Mouse (Mus musculus) lung, postnatal 0 days (tissue): ENCODE data around the gene Prickle4. TPM values are rescaled to one million over a fixed set of nuclear protein-coding genes. Genes with fewer than 3 reads are reported as not detected.

ENCODE experiments used
- ATAC-seq: fragments of 200-750 bp; cut with Nextera tagmentation; 2 replicates; pipeline ENCODE4 v1.8.0; 2017; ENCODE audit warnings: moderate library complexity
- DNase-seq: peaks from one replicate; pipeline ENCODE4 v3.0.0-alpha.2; 2016; ENCODE audit warnings: low spot score
- H3K27ac ChIP-seq: fragments of 300-500 bp; sonication (generic); 2 replicates; pipeline ENCODE4 v1.5.1; 2014; ENCODE audit warnings: antibody characterized with exemption, mild to moderate bottlenecking, low read length, mixed read lengths
- H3K27me3 ChIP-seq: fragments of 300-500 bp; sonication (generic); replicated peaks from 2 replicates; pipeline ENCODE4 v1.6.1; 2014; ENCODE audit warnings: low read length, mixed read lengths; ENCODE audit not compliant: insufficient read depth
- H3K36me3 ChIP-seq: fragments of 300-500 bp; sonication (generic); 2 replicates; pipeline ENCODE4 v1.6.1; 2014; ENCODE audit warnings: low read length, mixed read lengths; ENCODE audit not compliant: insufficient read depth
- H3K4me1 ChIP-seq: fragments of 300-500 bp; sonication (generic); 2 replicates; pipeline ENCODE4 v1.6.1; 2014; ENCODE audit warnings: antibody characterized with exemption, low read depth, low read length, mixed read lengths; ENCODE audit not compliant: insufficient read depth
- H3K4me2 ChIP-seq: fragments of 300-500 bp; sonication (generic); replicated peaks from 2 replicates; pipeline ENCODE4 v1.6.1; 2014; ENCODE audit warnings: low read depth, mild to moderate bottlenecking, low read length, moderate library complexity, mixed read lengths
- H3K4me3 ChIP-seq: fragments of 300-500 bp; sonication (generic); 2 replicates; pipeline ENCODE4 v1.5.1; 2014; ENCODE audit warnings: low read depth, low read length
- H3K9ac ChIP-seq: fragments of 300-500 bp; sonication (generic); replicated peaks from 2 replicates; pipeline ENCODE4 v1.6.1; 2014; ENCODE audit warnings: low read depth, mild to moderate bottlenecking
- H3K9me3 ChIP-seq: fragments of 300-500 bp; sonication (generic); 2 replicates; pipeline ENCODE4 v1.6.1; 2016; ENCODE audit warnings: low read length, mixed read lengths
- CTCF ChIP-seq: IDR thresholded peaks from 2 replicates; pipeline ENCODE4 v1.5.1; 2016; ENCODE audit warnings: antibody characterized with exemption, mild to moderate bottlenecking
- EP300 ChIP-seq: IDR thresholded peaks from 2 replicates; pipeline ENCODE4 v1.6.1; 2016; ENCODE audit warnings: antibody characterized with exemption, mild to moderate bottlenecking, control low read depth
- WGBS: fragments of 180-500 bp; shearing (Covaris S2); extraction: QIAGEN DNeasy Blood & Tissue Kit; methylation state at CpG from one replicate; pipeline ENCODE4 v1.1.7; 2014; 5-methylcytosine and 5-hydroxymethylcytosine counted together
- polyA plus RNA-seq: library from polyadenylated mRNA; unstranded; fragments of >200 nt; fragmentation: Nextera tagmentation; extraction: Ambion mirVana; gene quantifications from 2 replicates; pipeline ENCODE4 v1.2.1, GENCODE M21; 2015

The Prickle4 gene
- polyA plus RNA-seq, 1 experiment from 2014 or later: 0.94 TPM

DNA sequence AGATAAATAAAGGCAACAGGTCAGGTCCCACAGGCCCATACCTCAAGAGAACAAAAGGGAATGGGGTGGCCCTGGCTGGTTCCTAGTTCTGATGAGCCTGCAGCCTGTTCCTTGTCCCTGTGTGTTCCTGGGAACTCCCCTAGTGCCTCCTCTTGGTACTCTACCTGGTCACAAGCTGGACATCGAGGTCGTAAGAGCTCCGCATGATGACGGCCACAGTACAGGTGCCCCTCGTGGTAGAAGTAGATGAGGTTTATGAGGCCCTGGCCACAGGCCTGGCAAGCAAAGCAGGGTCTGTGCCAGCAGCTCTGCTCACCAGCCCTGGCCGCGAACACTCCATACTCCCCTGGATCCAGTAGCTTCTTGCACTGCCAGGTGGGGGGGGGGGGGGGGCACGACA is 4.6 kb downstream of the Prickle4 start:
- Histone ChIP-seq H3K27me3 (no peaks in the 10 kb centered on the region), H3K4me3 (no peak overlapping the region), H3K36me3 (no peaks in the 10 kb centered on the region), H3K4me2 (no peak overlapping the region), H3K4me1 (peaks cover 8% of the 10 kb centered on the region; the same call in 1 of the 2 replicates), H3K27ac (no peak overlapping the region), H3K9me3 (no peaks in the 10 kb centered on the region), H3K9ac (no peak overlapping the region)
- ATAC-seq: no peak
- TF ChIP-seq CTCF (no peak), EP300 (no peak)
- DNase-seq: no peak
- 80% methylated on average over 8 of the region's 8 CpGs for WGBS

GRCm38 (mm10) chr17:47688608-47689575 is 5.6 kb downstream of the Prickle4 start, which contains the start of gene Frs3:
Gene Frs3, plus strand, starts transcription at chr17:47689030.
- TF ChIP-seq EP300 (no peak), CTCF (peak; percentile 24; the same call in 1 of the 2 replicates)
- 2% methylated on average over 51 of the region's 58 CpGs for WGBS
- H3K36me3 ChIP-seq: peaks cover 6% of the 10 kb centered on the region; the same call in 1 of the 2 replicates
- H3K4me2 ChIP-seq: peak within 1 kb of the TSS; percentile 99
- ATAC-seq (peak; percentile 59), DNase-seq (peak; percentile 75)
- H3K9ac ChIP-seq: peak within 1 kb of the TSS; percentile 78
- peak within 1 kb of the TSS; percentile 87 for H3K27ac ChIP-seq
- no peaks in the 10 kb centered on the region for H3K9me3 ChIP-seq
- H3K4me1 ChIP-seq: peaks cover 8% of the 10 kb centered on the region; the same call in 1 of the 2 replicates
- H3K27me3 ChIP-seq: no peaks in the 10 kb centered on the region
- H3K4me3 ChIP-seq: peak within 1 kb of the TSS; percentile 74

DNA sequence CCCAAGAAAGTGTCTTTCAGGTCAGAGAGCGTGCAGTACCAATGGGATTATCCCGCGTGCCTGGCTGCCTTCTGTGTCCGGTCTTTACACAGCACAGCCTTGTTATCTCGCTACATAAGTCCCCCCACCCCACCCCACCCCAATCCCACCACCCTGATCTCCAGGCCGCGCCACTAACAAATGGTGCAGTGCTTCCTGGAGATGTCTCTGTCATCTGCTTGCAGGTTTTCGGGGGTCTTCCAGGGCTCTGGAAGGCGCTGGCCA is 6.3 kb downstream of the Prickle4 start, which contains the start of gene Tomm6:
Gene Tomm6 (minus strand): TSS at position 43 of the 264 bp plus-strand sequence.
- DNase-seq (no peak), ATAC-seq (no peak)
- peaks cover 7% of the 10 kb centered on the region; the same call in 1 of the 2 replicates for H3K36me3 ChIP-seq
- H3K27ac ChIP-seq: peak within 1 kb of the TSS; percentile 87
- peak within 1 kb of the TSS; percentile 74 for H3K4me3 ChIP-seq
- H3K9ac ChIP-seq: peak within 1 kb of the TSS; percentile 78
- no peaks in the 10 kb centered on the region for H3K9me3 ChIP-seq
- TF ChIP-seq EP300: no peak
- peaks cover 8% of the 10 kb centered on the region; the same call in 1 of the 2 replicates for H3K4me1 ChIP-seq
- peak within 1 kb of the TSS; percentile 99 for H3K4me2 ChIP-seq
- no peaks in the 10 kb centered on the region for H3K27me3 ChIP-seq
- 0% methylated on average over 9 of the region's 9 CpGs for WGBS

DNA sequence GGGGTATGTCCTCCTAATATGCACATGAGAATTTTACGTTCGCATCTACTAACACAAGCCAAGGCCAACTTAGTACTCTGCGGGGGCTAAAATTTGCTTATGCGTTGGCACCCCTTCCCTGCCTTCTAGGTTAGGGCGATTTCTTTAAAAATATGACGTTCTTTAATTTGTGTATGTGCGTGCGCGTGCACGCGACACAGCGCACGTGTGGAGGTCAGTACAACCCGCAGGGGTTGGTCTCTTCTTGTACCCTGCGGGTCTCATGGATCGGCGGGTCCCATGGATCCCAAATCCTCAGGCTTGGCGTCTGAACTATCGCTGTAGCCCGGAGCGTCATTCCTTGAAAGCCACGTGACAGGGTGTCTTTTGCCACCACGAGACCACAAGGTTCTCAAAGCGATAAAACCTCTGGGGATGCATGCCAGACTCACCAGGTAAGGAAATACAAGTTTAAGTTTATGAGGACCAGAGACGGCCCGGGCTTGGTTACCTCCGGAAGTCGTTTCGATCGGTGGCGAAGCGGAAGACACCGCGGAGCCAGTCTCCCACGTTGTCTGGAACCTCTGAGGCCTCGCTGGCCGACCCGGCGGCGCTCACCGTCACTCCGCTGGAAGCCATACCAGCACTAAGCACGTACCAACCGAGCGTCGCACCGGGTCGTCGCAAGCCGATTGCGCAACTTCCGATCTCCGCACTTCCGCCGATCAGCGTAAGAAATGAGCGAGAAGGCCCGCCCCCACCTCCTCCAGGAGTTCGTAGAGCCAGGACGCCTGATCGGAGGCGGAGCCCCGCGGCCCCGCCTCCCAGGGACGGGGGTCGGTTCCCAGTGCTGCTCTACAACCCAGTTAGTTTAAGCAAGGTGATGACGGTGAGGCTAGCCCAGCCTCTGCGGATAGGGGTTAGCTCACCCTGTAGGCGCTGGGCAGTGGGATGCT is 6.9 kb downstream of the Prickle4 start:
- no peaks in the 10 kb centered on the region for H3K9me3 ChIP-seq
- ATAC-seq: peak; percentile 93
- no peaks in the 10 kb centered on the region for H3K27me3 ChIP-seq
- peak; percentile 98 for DNase-seq
- H3K36me3 ChIP-seq: peaks cover 7% of the 10 kb centered on the region; the same call in 1 of the 2 replicates
- peak overlapping the region; percentile 99 for H3K4me2 ChIP-seq
- TF ChIP-seq CTCF: no peak
- 0 out of 2 replicates have a peak, but pooled peaks have one; percentile 14 for TF ChIP-seq EP300
- H3K9ac ChIP-seq: peak overlapping the region; percentile 78
- peaks cover 8% of the 10 kb centered on the region; the same call in 1 of the 2 replicates for H3K4me1 ChIP-seq
- peak overlapping the region; percentile 87 for H3K27ac ChIP-seq
- under 1% methylated on average over 70 of the region's 70 CpGs for WGBS
- H3K4me3 ChIP-seq: peak overlapping the region; percentile 74

- Histone ChIP-seq H3K27ac (no peak overlapping the region), H3K27me3 (no peaks in the 10 kb centered on the region), H3K9me3 (no peaks in the 10 kb centered on the region), H3K4me1 (peaks cover 6% of the 10 kb centered on the region; the same call in 1 of the 2 replicates), H3K36me3 (peaks cover 7% of the 10 kb centered on the region; the same call in 1 of the 2 replicates), H3K4me2 (no peak overlapping the region), H3K9ac (no peak overlapping the region), H3K4me3 (no peak overlapping the region)
- WGBS: 69% methylated on average over 4 of the region's 4 CpGs
- no peak for DNase-seq
- TF ChIP-seq CTCF (no peak), EP300 (no peak)
- ATAC-seq: no peak
Measured at GRCm38 (mm10) chr17:47682836-47683235, 11.7 kb downstream of the Prickle4 start.
